Mouse (Mus musculus) intestine, postnatal 0 days (tissue): ENCODE results near the gene Ell2. TPM values are rescaled to one million over a fixed set of nuclear protein-coding genes. Genes with fewer than 3 reads are reported as not detected.

Experiments used
- ATAC-seq: fragments of 200-750 bp; cut with Nextera tagmentation; 2 replicates; pipeline ENCODE4 v1.8.0; 2017; ENCODE audit warnings: mild to moderate bottlenecking, moderate TSS enrichment, moderate library complexity
- H3K27ac ChIP-seq: fragments of 300-500 bp; sonication (generic); 2 replicates; pipeline ENCODE4 v1.5.1; 2014; ENCODE audit warnings: mild to moderate bottlenecking, low read depth, low read length, moderate library complexity
- H3K27me3 ChIP-seq: fragments of 300-500 bp; sonication (generic); replicated peaks from 2 replicates; pipeline ENCODE4 v1.6.1; 2014; ENCODE audit warnings: low read length, mixed read lengths; ENCODE audit not compliant: control insufficient read depth, insufficient read depth
- H3K36me3 ChIP-seq: fragments of 300-500 bp; sonication (generic); 2 replicates; pipeline ENCODE4 v1.6.1; 2014; ENCODE audit warnings: mild to moderate bottlenecking, moderate library complexity; ENCODE audit not compliant: control insufficient read depth, insufficient read depth
- H3K4me1 ChIP-seq: fragments of 300-500 bp; sonication (generic); replicated peaks from 2 replicates; pipeline ENCODE4 v1.6.1; 2014; ENCODE audit warnings: antibody characterized with exemption, low read length, mixed read lengths; ENCODE audit not compliant: control insufficient read depth, insufficient read depth
- H3K4me2 ChIP-seq: fragments of 300-500 bp; sonication (generic); replicated peaks from 2 replicates; pipeline ENCODE4 v1.6.1; 2014; ENCODE audit warnings: low read depth, mild to moderate bottlenecking, moderate library complexity
- H3K4me3 ChIP-seq: fragments of 300-500 bp; sonication (generic); 2 replicates; pipeline ENCODE4 v1.5.1; 2014; ENCODE audit warnings: low read depth, low read length
- H3K9ac ChIP-seq: fragments of 300-500 bp; sonication (generic); 2 replicates; pipeline ENCODE4 v1.6.1; 2014; ENCODE audit warnings: mild to moderate bottlenecking, low read depth, low read length
- H3K9me3 ChIP-seq: fragments of 300-500 bp; sonication (generic); 2 replicates; pipeline ENCODE4 v1.6.1; 2016; ENCODE audit warnings: mixed run types; ENCODE audit not compliant: control insufficient read depth
- CTCF ChIP-seq: sonication (generic); IDR thresholded peaks from 2 replicates; pipeline ENCODE4 v1.5.1; 2016; ENCODE audit warnings: low read depth, mild to moderate bottlenecking, control low read depth, antibody characterized with exemption, moderate library complexity
- WGBS: fragments of 180-500 bp; shearing (Covaris S2); extraction: QIAGEN DNeasy Blood & Tissue Kit; methylation state at CpG from one replicate; pipeline ENCODE4 v1.1.7; 2014; 5-methylcytosine and 5-hydroxymethylcytosine counted together
- polyA plus RNA-seq: library from polyadenylated mRNA; unstranded; fragments of >200 nt; fragmentation: Nextera tagmentation; extraction: Ambion mirVana; gene quantifications from 2 replicates; pipeline ENCODE4 v1.2.1, GENCODE M21; 2015

The Ell2 gene
- polyA plus RNA-seq, 1 experiment from 2014 or later: 4.1 TPM

DNA sequence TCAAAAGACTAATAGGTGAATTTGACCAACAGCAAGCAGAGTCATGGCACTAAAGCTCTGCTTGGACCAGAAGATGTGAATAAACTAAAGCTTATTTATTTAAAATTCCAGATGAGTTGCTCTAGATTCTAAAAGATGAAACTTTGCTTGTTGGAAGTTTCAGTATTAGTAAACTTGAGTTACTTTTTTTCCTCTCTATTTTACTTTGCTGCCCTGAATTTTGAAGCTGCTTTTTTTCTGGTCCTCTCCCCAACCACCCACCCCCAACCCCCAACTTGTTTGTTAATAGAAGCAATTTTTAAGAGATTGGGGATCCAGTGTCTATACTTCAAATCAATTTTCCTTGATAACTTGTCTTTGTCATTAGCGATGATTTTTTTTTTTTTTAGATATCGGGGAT is 64.2 kb downstream of the Ell2 start:
- H3K4me2 ChIP-seq: no peak overlapping the region
- no peak for ATAC-seq
- H3K9ac ChIP-seq: no peak overlapping the region
- no peaks in the 10 kb centered on the region for H3K9me3 ChIP-seq
- 87% methylated on average over 2 of the region's 2 CpGs for WGBS
- no peaks in the 10 kb centered on the region for H3K27me3 ChIP-seq
- H3K27ac ChIP-seq: no peak overlapping the region
- no peak for TF ChIP-seq CTCF
- no peak overlapping the region for H3K4me3 ChIP-seq
- no peaks in the 10 kb centered on the region for H3K4me1 ChIP-seq
- H3K36me3 ChIP-seq: 0 out of 2 replicates have a peak, but pooled peaks cover 2% of the 10 kb centered on the region

DNA sequence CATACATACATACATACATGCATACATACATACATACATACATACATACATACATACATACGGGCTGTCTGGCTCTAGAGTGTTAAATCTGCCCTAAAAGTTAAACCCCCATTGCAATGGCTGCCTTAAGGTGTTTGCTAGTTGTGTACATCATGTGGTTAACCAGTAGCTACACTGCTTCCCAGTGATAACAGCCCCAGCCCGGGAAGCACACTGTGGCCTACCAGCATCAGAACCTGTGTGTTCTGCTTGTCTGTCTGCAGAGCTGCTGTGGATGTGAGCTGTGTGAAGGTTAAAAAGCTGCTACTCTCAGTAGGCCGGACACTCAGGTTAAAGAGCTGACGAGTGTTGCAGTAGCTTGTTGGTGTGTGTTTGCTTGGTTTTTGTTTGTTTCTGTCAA is 64.8 kb downstream of the Ell2 start:
- no peak for TF ChIP-seq CTCF
- 82% methylated on average over 4 of the region's 4 CpGs for WGBS
- no peaks in the 10 kb centered on the region for H3K4me1 ChIP-seq

DNA sequence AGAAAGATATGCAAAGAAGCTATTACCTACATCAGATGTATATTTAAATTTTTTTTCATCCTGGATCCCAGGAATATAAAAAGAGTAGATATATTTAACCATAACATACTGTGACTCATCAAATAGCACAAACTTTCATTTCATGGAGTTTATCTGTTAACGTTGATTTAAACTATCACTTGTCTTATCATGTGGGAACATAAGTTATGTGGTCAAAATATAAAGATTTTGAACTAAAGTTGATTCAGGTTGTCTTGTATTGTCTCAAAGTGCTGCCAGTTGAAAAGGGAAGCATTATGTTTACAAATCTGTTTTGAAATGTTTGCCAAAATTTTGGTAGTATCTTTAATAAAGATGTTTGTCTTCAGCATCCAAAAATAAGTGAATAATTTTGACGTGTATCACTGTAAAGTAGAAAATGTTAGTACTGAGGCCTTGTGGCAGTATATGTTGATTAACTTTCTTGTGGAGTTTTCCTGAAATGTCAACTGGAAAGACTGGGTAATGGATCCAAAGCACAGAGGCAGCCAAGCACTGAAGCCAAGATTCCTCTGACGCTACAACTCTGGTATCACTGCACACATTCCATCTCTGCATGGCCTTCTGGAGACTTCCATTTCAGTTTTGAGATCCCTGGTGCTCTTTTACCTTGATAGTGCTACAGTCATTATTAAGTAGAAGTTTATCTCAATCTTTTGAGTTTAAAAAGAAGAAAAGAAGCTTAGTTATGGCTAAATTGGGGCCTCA is 65.6 kb downstream of the Ell2 start:
- no peak overlapping the region for H3K27ac ChIP-seq
- H3K9ac ChIP-seq: no peak overlapping the region
- no peak overlapping the region for H3K4me3 ChIP-seq
- no peaks in the 10 kb centered on the region for H3K9me3 ChIP-seq
- H3K4me2 ChIP-seq: no peak overlapping the region
- H3K4me1 ChIP-seq: no peaks in the 10 kb centered on the region
- no peak for TF ChIP-seq CTCF
- 85% methylated on average over 3 of the region's 3 CpGs for WGBS
- 0 out of 2 replicates have a peak, but pooled peaks cover 2% of the 10 kb centered on the region for H3K36me3 ChIP-seq
- no peaks in the 10 kb centered on the region for H3K27me3 ChIP-seq
- ATAC-seq: no peak

More for the DNA sequence above, 64.8 kb downstream of the Ell2 start:
- Histone ChIP-seq H3K9me3 (no peaks in the 10 kb centered on the region), H3K9ac (no peak overlapping the region), H3K4me3 (no peak overlapping the region), H3K36me3 (0 out of 2 replicates have a peak, but pooled peaks cover 2% of the 10 kb centered on the region), H3K4me2 (no peak overlapping the region), H3K27me3 (no peaks in the 10 kb centered on the region), H3K27ac (no peak overlapping the region)
- no peak for ATAC-seq

DNA sequence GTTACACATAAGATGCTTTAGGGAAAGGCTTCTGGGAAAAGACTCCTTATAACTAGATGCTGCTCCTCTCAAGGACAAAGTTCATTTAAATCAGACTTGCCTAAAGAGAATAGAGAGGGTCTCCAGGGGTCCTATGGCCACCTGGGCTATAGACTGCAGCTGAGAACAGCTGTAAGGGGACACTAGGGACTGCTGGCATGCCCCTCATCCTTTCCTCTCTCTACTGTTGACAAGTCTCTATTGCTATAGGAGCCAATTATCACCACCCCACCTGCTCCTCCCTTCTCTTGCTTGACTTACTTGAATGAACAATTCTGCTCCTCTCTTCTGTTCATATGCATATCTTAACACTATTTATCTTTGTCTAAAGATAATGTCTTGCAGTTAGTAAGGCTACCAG is 69.4 kb downstream of the Ell2 start:
- TF ChIP-seq CTCF: no peak
- Histone ChIP-seq H3K4me3 (no peak overlapping the region), H3K27ac (no peak overlapping the region), H3K4me1 (no peaks in the 10 kb centered on the region), H3K9ac (no peak overlapping the region), H3K4me2 (no peak overlapping the region), H3K9me3 (no peaks in the 10 kb centered on the region), H3K27me3 (no peaks in the 10 kb centered on the region), H3K36me3 (no peaks in the 10 kb centered on the region)
- no peak for ATAC-seq

DNA sequence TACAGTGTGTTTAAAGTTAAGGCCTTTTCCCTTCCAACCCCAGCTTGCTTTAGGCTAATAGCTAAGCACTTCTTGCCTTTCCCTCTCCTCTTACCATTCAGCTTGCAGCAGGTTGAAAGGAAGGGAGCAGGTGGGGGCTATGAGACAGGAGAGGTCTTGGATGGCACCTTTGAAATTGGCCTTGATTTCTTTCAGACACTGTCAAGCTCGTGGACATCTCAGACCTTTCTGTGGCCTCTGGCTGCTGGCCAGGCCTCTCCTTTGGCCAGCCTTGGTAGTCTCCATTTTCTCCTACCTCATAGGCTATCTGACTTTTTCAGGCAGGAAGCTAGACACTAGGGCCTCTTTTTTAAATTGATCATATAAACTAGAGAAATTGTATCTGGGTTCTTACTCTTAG is 70.1 kb downstream of the Ell2 start:
- no peak overlapping the region for H3K4me2 ChIP-seq

DNA sequence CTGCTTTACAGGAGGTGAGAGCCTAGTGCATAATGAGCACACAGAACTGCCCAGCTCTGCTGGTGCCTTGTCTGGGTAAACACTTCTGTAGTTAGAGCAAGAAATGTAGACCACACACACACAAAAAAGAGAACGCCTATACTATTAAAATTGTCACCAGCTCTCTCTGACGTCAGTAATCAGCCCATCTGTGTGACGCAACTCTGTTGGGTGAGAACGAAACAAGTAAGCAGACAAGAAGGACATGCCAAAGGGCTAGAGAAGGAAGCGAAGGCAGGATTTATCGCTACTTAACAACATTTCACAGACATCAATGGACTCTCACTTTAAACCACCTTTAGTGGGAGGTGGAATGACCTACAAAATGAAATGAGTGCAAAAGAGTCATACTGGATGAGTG is 71.6 kb downstream of the Ell2 start:
- H3K27ac ChIP-seq: no peak overlapping the region
- 70% methylated on average over 6 of the region's 6 CpGs for WGBS
- H3K9me3 ChIP-seq: no peaks in the 10 kb centered on the region
- H3K4me2 ChIP-seq: no peak overlapping the region
- H3K4me3 ChIP-seq: no peak overlapping the region
- no peaks in the 10 kb centered on the region for H3K36me3 ChIP-seq
- no peaks in the 10 kb centered on the region for H3K4me1 ChIP-seq
- H3K9ac ChIP-seq: no peak overlapping the region
- ATAC-seq: no peak
- no peak for TF ChIP-seq CTCF
- no peaks in the 10 kb centered on the region for H3K27me3 ChIP-seq

More for the DNA sequence above, 70.1 kb downstream of the Ell2 start:
- Histone ChIP-seq H3K4me1 (no peaks in the 10 kb centered on the region), H3K9ac (no peak overlapping the region), H3K9me3 (no peaks in the 10 kb centered on the region), H3K27ac (no peak overlapping the region), H3K36me3 (no peaks in the 10 kb centered on the region), H3K4me3 (no peak overlapping the region), H3K27me3 (no peaks in the 10 kb centered on the region)
- ATAC-seq: no peak
- 74% methylated on average over 1 of the region's 1 CpGs for WGBS
- TF ChIP-seq CTCF: no peak
